Mouse (Mus musculus) forebrain, postnatal 0 days (tissue): ENCODE data around the gene Nav3. TPM values are rescaled to one million over a fixed set of nuclear protein-coding genes. Genes with fewer than 3 reads are reported as not detected.
A peak's percentile ranks its signal among the peaks of the same experiment; 100 is the strongest.

ENCODE experiments used
- ATAC-seq: fragments of 200-750 bp; cut with Nextera tagmentation; 2 replicates; pipeline ENCODE4 v1.8.0; 2017; ENCODE audit warnings: mild to moderate bottlenecking, moderate library complexity
- DNase-seq: peaks from one replicate; pipeline ENCODE4 v3.0.0-alpha.2; 2015
- H3K27ac ChIP-seq: fragments of 300-500 bp; sonication (generic); 2 replicates; pipeline ENCODE4 v1.5.1; 2014; ENCODE audit warnings: low read depth, mild to moderate bottlenecking, antibody characterized with exemption, low read length, moderate library complexity, mixed read lengths
- H3K27me3 ChIP-seq: fragments of 300-500 bp; sonication (generic); 2 replicates; pipeline ENCODE4 v1.6.1; 2014; ENCODE audit warnings: mild to moderate bottlenecking, low read length, mixed read lengths; ENCODE audit not compliant: insufficient read depth
- H3K36me3 ChIP-seq: fragments of 300-500 bp; sonication (generic); 2 replicates; pipeline ENCODE4 v1.6.1; 2014; ENCODE audit warnings: mild to moderate bottlenecking, moderate library complexity; ENCODE audit not compliant: insufficient read depth
- H3K4me1 ChIP-seq: fragments of 300-500 bp; sonication (generic); 2 replicates; pipeline ENCODE4 v1.6.1; 2014; ENCODE audit warnings: antibody characterized with exemption; ENCODE audit not compliant: insufficient read depth
- H3K4me2 ChIP-seq: fragments of 300-500 bp; sonication (generic); 2 replicates; pipeline ENCODE4 v1.6.1; 2014; ENCODE audit warnings: low read depth, mild to moderate bottlenecking, moderate library complexity
- H3K4me3 ChIP-seq: fragments of 300-500 bp; sonication (generic); 2 replicates; pipeline ENCODE4 v1.5.1; 2014; ENCODE audit warnings: low read depth, low read length, mixed read lengths
- H3K9ac ChIP-seq: fragments of 300-500 bp; sonication (generic); 2 replicates; pipeline ENCODE4 v1.6.1; 2014; ENCODE audit warnings: mild to moderate bottlenecking
- H3K9me3 ChIP-seq: fragments of 300-500 bp; sonication (generic); 2 replicates; pipeline ENCODE4 v1.6.1; 2016; ENCODE audit warnings: low read length
- CTCF ChIP-seq: sonication (generic); IDR thresholded peaks from 2 replicates; pipeline ENCODE4 v1.5.1; 2016; ENCODE audit warnings: antibody characterized with exemption, control low read depth, low read depth
- WGBS: fragments of 180-500 bp; shearing (Covaris S2); extraction: QIAGEN DNeasy Blood & Tissue Kit; methylation state at CpG from one replicate; pipeline ENCODE4 v1.1.7; 2014; 5-methylcytosine and 5-hydroxymethylcytosine counted together
- polyA plus RNA-seq: library from polyadenylated mRNA; unstranded; fragments of >200 nt; fragmentation: Nextera tagmentation; extraction: Ambion mirVana; gene quantifications from 2 replicates; pipeline ENCODE4 v1.2.1, GENCODE M21; 2015
- total RNA-seq: library from RNA; depleted of rRNA; stranded (reverse); fragments of >200 nt; gene quantifications from 2 replicates; pipeline ENCODE4 v1.2.3, GENCODE M21; 2014

The Nav3 gene
- total and polyA plus RNA-seq, 2 experiments from 2014 or later: 20.1 to 119 TPM

DNA sequence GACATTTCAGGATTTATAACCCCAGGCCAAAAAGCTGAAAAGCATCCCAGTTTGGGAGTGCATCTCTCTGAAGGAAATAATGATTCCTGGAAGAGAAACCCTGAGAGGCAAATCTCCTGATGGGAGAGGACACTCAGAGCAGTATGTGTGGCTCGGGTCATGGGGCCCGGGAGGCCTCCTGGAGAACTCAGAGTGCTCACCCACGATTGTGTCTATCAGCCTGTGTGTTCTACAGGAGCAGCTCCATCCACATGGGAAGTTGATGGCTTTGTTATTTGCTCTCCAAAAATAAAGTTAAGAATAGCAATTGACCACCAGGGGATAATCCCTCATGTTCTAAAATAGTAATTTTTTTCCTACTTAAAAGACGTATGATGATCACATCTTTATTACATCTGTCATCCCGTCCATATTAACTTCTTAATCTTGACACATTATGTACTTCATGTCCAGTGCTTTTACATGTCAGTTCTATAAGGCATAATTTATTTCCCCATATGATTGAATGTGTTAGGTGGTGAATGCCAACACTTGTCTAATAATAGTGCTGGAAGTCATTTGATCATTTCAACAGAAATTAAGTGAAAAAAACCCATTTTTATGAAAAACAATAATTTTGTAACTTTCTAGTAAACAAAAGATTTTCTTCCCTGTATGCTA is 581.2 kb downstream of the Nav3 start:
- H3K27me3 ChIP-seq: no peaks in the 10 kb centered on the region
- no peaks in the 10 kb centered on the region for H3K4me1 ChIP-seq
- H3K36me3 ChIP-seq: no peaks in the 10 kb centered on the region
- DNase-seq (no peak), ATAC-seq (no peak)
- H3K9ac ChIP-seq: no peak overlapping the region
- no peaks in the 10 kb centered on the region for H3K9me3 ChIP-seq
- WGBS: 69% methylated on average over 5 of the region's 5 CpGs
- TF ChIP-seq CTCF: no peak
- H3K4me2 ChIP-seq: no peak overlapping the region
- H3K27ac ChIP-seq: no peak overlapping the region
- no peak overlapping the region for H3K4me3 ChIP-seq

DNA sequence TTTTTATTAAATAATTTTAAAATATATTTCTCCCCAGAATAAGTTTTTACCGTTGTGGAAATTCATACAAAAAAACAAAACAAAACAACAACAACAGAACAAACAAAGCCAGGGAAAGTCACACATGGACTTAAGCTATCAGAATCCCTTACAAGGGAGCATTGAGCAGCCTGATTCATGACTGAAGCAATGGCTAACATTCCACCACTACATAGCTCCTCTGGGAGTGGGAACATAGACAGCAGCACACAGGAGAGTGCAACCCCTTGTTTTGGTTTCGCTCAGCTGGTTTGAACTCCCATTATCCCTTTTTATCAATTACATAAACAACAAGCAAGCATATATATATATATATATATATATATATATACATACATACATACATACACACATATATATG is 589.9 kb downstream of the Nav3 start:
- Histone ChIP-seq H3K27me3 (no peaks in the 10 kb centered on the region), H3K36me3 (no peaks in the 10 kb centered on the region), H3K4me2 (no peak overlapping the region), H3K4me1 (no peaks in the 10 kb centered on the region), H3K4me3 (no peak overlapping the region), H3K27ac (no peak overlapping the region), H3K9ac (no peak overlapping the region), H3K9me3 (no peaks in the 10 kb centered on the region)
- WGBS: 83% methylated on average over 2 of the region's 2 CpGs
- no peak for DNase-seq
- no peak for TF ChIP-seq CTCF
- no peak for ATAC-seq

DNA sequence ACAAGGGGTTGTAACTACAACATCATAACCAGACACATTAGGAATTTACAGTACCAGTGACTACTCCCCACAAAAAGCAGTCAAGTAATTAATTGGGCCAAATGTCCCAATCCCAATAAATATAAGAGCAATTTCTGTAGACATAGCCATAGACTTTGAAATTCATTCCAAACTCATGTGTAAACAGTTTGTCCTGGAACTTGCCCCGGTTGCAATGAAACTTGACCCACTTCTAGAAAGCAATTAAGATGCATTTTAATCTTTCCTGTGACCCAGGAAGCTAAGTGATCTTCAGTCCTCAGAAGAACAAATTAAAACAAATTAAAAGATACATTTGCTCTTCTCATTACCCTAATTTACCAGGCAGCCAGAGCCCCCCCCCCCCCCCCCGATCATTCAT is 590.6 kb downstream of the Nav3 start:
- Histone ChIP-seq H3K27ac (no peak overlapping the region), H3K36me3 (no peaks in the 10 kb centered on the region), H3K9ac (no peak overlapping the region), H3K27me3 (no peaks in the 10 kb centered on the region), H3K4me2 (no peak overlapping the region), H3K4me1 (no peaks in the 10 kb centered on the region), H3K9me3 (no peaks in the 10 kb centered on the region), H3K4me3 (no peak overlapping the region)
- no peak for TF ChIP-seq CTCF
- no peak for ATAC-seq
- DNase-seq: no peak
- WGBS: 47% methylated on average over 1 of the region's 2 CpGs

DNA sequence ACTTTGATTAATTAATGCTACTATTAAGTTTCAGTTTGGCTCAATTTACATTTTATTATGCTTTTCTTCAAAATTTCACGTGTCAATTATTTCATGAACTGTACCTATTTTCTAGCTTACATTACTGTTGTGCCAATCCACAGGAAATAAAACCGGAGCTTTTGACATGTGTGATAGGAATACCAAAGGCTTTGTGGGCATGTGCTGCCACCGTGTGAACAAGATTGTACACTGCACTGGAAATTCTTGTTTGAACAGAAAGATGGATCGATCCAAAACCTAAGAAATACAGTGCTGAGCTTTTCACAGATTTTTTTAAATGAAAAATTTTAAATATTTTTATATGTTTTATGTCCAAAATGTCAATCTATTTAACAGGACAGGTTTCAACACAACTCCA is 591.3 kb downstream of the Nav3 start:
- Histone ChIP-seq H3K9me3 (no peaks in the 10 kb centered on the region), H3K9ac (no peak overlapping the region), H3K4me1 (no peaks in the 10 kb centered on the region), H3K36me3 (no peaks in the 10 kb centered on the region), H3K27ac (no peak overlapping the region), H3K27me3 (no peaks in the 10 kb centered on the region), H3K4me2 (no peak overlapping the region), H3K4me3 (no peak overlapping the region)
- DNase-seq: peak; percentile 84
- peak; percentile 82 for ATAC-seq
- 9% methylated on average over 4 of the region's 4 CpGs for WGBS
- peak; percentile 81 for TF ChIP-seq CTCF

DNA sequence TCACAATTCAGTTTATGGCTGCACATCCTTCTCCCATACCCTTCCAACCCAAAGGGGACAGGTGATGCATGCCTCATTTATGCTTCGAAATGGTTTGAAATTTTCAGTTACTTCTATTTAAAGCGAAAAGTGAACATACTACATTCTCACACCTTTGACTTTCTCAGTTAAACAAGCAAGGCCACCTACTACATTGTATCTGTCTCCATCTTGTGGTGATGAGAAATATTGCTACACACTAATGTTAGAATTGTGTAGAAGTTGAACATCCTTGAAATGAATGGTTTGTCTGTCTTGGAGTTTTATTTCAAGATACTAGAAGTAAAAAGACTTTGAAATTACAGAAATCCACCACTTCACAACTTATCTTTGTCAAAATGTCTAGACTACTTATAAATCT is 594.7 kb downstream of the Nav3 start:
- Histone ChIP-seq H3K27ac (no peak overlapping the region), H3K9me3 (no peaks in the 10 kb centered on the region), H3K4me1 (no peaks in the 10 kb centered on the region), H3K9ac (no peak overlapping the region), H3K4me2 (no peak overlapping the region), H3K36me3 (no peaks in the 10 kb centered on the region), H3K4me3 (no peak overlapping the region), H3K27me3 (no peaks in the 10 kb centered on the region)
- peak; percentile 90 for TF ChIP-seq CTCF
- DNase-seq: peak; percentile 71
- peak; percentile 60; the same call in 1 of the 2 replicates for ATAC-seq
- 50% methylated on average over 2 of the region's 2 CpGs for WGBS

DNA sequence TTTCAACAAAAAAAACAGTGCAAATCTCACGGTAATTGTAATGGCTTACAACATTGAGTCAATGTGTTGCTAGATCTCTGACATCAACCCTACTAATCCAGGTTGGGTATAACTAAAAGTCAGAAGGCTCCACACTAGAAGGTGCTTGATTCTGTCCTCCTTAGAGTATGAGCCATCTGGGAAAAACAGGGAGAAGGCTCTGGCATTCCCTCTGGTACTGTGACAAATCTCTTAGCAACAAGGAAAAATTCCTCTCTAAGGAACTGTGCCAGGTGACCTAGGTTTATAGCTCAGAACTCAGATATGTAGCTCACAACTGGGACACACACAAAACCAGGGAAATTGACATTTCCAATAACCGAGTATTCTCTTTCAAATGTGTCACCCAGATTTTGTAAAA is 597.4 kb downstream of the Nav3 start:
- Histone ChIP-seq H3K27me3 (no peaks in the 10 kb centered on the region), H3K9me3 (no peaks in the 10 kb centered on the region), H3K4me2 (no peak overlapping the region), H3K9ac (no peak overlapping the region), H3K4me1 (no peaks in the 10 kb centered on the region), H3K27ac (no peak overlapping the region), H3K4me3 (no peak overlapping the region), H3K36me3 (no peaks in the 10 kb centered on the region)
- DNase-seq (no peak), ATAC-seq (no peak)
- TF ChIP-seq CTCF: no peak
- WGBS: 68% methylated on average over 2 of the region's 2 CpGs

DNA sequence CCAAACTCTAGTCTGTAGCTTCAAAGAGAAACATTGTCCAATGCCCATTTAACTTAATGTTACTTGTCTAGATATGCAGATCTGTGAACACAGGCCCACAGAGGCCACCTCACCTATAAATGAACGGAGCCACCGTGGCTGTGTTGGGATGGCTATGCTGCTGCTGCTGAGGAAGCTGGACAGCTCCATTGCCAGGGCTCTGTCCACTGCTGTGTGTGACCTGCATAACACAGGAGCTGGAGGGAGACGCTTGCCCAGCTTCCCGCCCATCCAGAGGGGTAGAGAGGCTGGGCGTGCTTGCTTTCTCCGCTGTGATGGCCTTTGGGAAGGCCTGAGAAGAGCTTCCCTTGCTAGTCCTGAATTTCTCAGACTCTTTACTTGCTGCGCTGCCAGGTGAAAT is 603.6 kb downstream of the Nav3 start:
- Histone ChIP-seq H3K27ac (no peak overlapping the region), H3K9me3 (no peaks in the 10 kb centered on the region), H3K9ac (no peak overlapping the region), H3K27me3 (no peaks in the 10 kb centered on the region), H3K36me3 (peaks cover 7% of the 10 kb centered on the region), H3K4me2 (no peak overlapping the region), H3K4me3 (no peak overlapping the region), H3K4me1 (no peaks in the 10 kb centered on the region)
- WGBS: 55% methylated on average over 7 of the region's 7 CpGs
- TF ChIP-seq CTCF: no peak
- no peak for ATAC-seq
- DNase-seq: no peak

DNA sequence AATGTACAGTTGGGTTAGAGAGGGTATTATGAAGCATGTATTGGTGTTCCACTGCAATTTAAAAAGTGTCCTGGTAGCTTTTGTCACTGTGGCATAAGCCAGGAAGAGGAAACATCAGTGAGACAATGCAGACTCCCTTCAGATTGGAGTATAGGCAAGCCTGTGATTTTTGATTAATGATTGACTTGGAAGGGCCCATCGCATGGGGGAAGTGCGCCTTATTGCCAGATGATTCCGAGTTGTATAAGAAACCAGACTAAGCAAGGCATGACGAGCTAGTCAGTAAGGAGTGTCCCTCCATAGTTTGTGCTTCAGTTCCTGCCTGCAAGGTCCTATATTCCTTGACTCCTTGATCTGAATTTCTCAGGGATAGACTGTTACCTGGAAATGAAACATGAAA is 608.4 kb downstream of the Nav3 start:
- DNase-seq (no peak), ATAC-seq (no peak)
- no peak overlapping the region for H3K4me3 ChIP-seq
- peaks cover 6% of the 10 kb centered on the region for H3K36me3 ChIP-seq
- H3K9me3 ChIP-seq: no peaks in the 10 kb centered on the region
- H3K4me1 ChIP-seq: no peaks in the 10 kb centered on the region
- no peak for TF ChIP-seq CTCF
- no peak overlapping the region for H3K4me2 ChIP-seq
- no peaks in the 10 kb centered on the region for H3K27me3 ChIP-seq
- 85% methylated on average over 4 of the region's 4 CpGs for WGBS
- no peak overlapping the region for H3K27ac ChIP-seq
- H3K9ac ChIP-seq: no peak overlapping the region
